Mouse (Mus musculus): ENCODE measurements around the gene Pbxip1.
"Not testable (repeated sequence)": the region's sequence is repeated elsewhere in the genome, so short reads cannot be mapped to it uniquely, and the experiment has no call there.

Pbxip1 gene

DNA sequence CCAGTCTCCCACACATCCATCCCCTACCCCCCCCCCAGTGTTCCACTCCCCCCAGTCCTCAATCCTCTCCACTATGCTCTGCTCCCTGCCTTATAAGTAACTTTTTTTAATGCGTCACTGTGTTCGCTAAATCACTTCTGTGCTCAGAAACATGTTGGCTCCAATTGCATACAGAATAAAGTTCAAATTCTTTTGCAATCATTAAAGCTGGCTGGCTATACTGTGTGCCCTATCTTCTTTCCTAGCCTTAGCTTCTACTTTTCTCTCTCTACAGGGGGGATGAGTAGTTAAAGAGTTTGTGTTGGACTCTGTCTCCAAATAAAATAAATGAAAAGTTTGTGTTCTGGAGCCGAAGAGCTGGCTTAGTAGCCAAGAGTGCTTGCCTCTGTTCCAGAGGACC is 26.8 kb upstream of the Pbxip1 start:
- DNase-seq (ENCODE audit: low read depth, low spot score) = no peak

DNA sequence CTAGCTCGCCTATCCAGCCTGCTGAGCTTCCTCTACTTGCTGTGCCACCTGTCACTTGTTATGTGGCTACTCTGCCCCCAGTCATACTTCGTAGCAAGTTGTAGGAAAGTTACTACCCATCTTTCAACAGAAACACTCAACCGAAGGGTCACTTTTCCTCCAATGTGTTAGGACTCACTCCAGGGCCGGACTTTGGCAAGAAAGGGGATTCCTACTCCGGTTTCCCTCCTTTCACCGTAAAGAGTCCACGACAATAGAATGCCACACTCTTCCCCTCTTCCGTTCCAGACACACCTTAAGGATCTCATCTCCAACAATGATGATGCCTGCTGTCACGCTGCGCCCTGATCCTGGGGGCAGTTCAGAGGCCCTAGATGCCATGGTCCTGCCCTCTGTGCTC is 25.6 kb upstream of the Pbxip1 start:
- no peak for DNase-seq (ENCODE audit: low read depth, low spot score)

DNA sequence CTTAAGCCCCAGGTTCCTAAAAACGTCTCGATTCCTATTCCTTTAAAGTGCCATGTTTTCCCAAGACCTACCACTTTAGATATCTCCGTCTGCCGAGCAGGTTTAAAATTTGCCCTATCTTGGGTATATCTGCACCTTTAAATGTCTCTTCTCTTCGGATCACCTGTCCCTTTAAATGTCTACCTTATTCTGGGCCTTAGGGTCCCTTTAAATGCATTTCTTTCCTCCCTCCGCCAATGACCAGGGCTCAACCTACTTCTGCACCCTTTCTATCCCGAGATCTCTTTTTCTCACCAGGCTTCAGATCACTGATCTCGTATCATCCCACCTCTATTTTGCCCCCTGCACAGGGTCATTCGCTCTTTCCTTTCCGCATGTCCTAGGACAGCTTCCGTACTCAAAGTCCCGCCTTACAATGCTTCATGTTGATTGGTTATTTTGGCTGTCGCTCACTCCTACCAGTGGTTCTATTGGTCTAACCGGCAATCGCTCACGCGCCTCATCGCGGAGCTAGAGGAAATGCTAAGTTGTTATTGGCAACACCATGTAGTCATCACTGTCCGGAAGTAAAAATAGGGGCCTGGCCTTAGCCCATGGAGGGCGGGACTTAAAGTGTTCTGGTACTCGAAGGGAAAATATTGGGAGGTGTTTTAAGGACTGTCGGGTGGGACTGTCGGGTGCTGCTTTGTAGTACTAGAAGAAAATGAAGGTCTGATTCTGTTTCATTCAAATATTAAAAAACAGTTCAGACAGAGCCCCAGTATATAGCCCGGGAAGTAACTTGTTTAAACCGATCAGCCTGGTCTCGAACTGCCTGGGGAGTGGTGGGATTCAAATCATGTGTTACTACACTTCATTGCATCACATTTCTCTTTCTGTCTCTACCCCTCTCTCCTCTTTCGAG is 24.8 kb upstream of the Pbxip1 start, which contains the start of gene Flad1:
TSS of gene Flad1 (minus strand) at position 381 of the 904 bp plus-strand sequence.
- peak; percentile 100 for DNase-seq (ENCODE audit: low read depth, low spot score)

DNA sequence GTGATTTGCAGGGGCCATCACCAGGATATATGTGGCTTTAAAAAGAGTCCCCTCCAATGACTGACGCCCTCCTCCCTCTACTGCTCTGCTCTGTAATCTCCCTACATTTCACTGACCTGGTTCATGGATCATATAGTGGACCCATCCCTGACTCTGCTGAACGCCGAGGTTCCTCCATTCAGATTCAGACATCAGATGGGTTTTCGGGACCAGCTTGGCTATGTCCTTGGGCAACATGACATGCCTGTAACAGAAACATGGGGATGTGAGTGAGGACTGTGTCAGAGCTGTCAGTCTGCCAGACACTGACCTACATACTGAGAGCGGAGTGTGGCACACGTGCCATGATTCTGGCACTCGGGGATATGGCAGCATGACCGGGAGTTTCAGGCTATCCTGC is 20.3 kb upstream of the Pbxip1 start:
- no peak for DNase-seq (ENCODE audit: low read depth, low spot score)

DNA sequence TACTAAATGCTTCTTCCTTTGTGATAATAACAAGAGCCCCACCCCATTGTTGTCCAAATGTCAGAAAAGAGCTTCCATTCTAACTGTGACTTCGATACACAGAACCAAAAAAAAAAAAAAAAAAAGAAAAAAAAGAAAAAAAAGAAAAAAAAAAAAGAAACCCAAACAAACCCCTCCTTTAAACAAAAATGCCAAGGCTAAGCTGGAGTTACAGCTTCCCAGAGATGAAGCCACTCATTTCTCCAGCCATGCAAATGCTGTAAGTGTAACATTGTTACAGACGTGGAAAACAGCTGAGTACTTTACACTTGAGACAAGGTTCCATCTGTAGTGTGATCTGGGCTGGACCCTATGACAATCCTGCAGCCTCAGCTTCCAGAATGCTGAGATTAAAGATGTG is 19.4 kb upstream of the Pbxip1 start:
- DNase-seq (ENCODE audit: low read depth, low spot score) = no peak

DNA sequence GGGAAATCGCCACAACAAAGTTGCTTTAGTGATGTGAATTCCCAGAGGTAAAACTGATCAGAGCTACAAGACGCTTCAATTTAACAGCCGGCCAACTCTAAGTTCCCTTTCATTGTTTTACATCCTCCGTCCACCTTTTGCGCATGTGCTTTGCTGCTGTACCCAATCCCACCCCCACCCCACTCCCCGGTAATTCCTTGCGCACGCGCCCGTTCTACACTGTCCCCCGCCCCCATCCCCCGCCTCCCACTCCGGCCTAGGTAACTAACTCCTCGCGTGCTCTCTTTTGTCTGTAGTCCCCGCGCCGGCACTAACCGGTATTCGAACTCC is 18.7 kb upstream of the Pbxip1 start:
- no peak for DNase-seq (ENCODE audit: low read depth, low spot score)

DNA sequence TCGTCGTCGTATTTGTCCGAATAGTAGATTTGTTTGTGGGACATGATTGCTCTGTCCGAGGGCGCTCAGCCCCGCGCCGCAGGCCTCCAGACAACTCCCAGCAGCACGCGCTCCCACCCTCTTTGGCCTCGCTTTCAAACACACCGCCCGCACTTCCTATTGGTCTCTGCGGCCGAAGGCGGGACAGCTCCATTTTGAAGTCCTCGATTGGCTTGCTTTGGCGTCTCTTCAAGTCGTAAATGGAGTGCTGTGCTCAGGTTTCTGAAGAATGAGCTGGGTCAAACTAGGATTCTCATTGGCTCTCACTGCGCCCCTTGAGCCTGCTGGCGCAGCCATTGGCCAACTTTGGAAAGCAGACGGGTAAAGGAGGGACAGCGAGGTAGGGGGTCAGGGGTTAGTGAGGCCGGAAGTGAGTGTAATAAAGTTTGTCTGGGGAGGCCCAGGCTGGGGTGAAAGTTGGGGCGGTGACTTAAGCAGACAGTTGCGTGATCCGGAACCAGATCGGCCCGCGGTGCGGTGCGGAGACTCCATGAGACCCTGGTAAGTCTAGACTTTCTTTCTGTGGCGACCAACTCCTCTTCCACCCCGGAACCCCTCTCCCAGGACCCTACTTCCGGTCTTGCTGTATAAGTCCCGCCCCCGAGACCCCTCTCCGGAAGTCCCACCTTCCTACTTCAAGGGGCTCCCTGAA is 18.2 kb upstream of the Pbxip1 start, which contains the start of the genes Cks1b and Shc1:
TSS of gene Cks1b (minus strand) at position 214 of the 691 bp plus-strand sequence.
TSS of gene Shc1 (plus strand) at position 274 of the 691 bp plus-strand sequence.
- peak; percentile 100 for DNase-seq (ENCODE audit: low read depth, low spot score)

DNA sequence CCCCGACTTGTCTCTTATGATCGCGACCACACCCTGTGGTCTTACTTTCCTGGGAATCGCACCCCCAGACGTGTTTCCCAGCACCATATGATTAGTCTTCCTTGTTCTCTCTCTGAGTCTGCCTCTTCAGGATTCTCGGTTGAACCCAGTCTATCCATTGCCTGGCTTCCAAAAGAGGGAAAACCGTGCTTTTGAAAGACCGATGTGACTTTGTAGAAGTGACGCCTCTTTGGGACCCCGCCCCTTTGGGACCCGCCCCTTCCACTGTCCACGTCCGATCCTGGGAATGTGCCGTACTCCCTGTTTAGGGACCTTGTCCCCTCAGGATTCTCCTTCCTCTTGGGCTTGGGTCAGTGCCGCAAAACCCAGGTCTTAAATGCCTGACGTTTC is 17.6 kb upstream of the Pbxip1 start:
- peak; percentile 85 for DNase-seq (ENCODE audit: low read depth, low spot score)

DNA sequence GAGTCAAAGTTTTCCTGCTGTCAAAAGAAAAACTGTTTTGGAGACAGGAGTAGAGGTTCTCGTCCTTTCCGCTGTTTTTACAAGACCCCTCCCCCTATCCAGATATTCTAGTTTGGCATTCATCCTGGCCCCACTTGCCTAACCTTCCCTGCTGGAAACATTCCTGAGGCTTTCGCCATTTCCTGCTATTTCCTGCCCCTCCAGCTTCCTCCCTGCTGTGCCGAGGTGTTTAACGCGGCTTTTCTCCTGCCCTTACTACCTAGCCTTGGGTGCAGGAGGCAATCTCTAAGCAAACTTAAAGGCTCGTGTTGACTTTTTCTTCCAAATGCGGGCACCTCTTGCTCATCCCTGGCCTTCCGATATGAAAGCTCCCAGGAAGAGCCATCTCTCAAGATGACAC is 16.9 kb upstream of the Pbxip1 start:
- DNase-seq (ENCODE audit: low read depth, low spot score) = peak; percentile 87

DNA sequence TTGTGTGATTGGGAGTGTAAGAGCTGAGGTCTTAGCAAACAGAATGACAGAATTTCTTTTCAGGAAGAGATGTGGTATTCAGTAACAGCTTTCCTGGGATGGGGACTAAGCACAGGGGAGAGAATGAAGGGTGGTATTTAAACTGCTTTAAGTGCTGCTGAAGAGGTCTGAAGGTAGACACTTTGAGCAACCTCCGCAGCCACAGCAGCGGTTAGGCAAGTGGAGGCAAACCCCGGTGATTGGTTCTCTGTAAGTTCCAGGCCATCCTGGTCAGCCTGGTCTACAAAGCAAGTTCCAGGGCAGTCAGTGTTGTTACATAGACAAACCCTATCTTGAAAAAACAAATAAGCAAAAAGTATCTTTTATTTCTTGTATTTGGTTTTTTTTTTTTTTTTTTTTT is 16.5 kb upstream of the Pbxip1 start:
- no peak for DNase-seq (ENCODE audit: low read depth, low spot score)

DNA sequence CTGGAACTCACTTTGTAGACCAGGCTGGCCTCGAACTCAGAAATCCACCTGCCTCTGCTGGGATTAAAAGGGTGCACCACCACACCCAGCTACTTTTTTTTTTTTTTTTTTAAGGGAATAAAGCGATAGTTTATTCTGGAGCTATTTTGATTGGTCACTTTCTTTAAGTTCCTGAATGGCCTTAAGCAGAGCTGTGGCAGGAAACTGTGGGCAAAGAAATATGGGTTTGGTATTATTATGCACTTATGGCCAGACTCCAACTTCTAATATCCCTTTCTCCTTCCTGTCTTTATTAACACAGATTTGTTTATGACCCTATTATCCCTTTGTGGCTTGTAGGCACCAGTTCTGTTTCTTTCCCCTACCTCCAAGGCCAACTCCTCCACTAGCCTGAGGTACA is 16.1 kb upstream of the Pbxip1 start:
- DNase-seq (ENCODE audit: low read depth, low spot score) = no peak

DNA sequence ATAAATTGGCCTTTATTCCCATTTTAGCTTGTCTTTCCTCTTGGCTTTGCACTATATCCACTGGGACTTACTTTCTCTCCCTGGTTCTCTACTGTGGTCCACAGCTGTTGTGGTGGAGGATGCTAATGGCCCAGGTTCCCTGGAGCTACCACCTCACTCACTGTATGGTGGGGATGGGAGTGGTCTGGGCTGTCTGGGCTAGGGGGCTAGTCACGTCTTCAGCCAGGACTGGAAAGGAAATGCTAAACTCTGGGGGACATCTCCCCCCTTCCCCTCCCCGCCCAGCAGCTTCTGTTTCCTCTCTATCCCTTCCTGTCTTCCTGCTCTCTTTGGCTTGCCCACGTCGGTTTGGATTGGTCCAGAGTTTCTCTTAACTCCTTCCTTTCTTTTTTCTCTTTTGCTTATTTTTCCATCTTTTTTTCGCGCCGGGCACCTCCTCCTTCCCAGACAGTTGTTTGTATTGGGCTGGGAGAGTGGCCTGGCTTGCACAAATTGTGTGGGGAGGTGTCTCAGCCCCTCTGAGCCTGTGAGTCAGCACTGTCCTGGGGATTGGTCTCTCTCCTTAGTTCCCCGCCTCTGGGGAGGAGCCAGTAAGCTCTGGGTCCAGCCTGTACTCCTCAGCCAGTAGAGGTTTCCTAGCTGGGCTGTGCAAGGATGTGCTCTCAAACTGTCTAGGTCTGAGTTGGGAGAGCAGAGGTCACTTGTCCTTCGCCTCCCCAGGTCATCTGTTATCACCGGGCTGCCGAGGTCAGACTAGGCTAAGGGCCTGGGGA is 15.3 kb upstream of the Pbxip1 start:
- DNase-seq (ENCODE audit: low read depth, low spot score) = peak; percentile 86

DNA sequence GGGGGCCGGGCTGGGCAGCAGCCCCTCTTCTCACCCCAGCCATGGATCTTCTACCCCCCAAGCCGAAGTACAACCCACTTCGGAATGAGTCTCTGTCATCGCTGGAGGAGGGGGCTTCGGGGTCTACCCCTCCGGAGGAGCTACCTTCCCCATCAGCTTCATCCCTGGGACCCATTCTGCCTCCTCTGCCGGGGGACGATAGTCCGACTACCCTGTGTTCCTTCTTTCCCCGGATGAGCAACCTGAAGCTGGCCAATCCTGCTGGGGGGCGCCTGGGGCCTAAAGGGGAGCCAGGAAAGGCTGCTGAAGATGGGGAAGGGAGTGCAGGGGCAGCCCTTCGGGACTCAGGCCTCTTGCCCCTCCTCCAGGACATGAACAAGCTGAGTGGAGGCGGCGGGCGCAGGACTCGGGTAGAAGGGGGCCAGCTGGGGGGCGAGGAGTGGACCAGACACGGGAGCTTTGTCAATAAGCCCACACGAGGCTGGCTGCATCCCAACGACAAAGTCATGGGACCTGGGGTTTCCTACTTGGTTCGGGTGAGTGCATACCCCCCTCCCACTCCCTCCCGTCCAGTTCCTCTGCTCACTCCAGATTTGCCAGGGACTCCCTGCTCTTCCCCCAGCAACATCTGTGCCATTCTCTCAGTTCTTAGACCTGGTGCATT is 14.6 kb upstream of the Pbxip1 start:
- DNase-seq (ENCODE audit: low read depth, low spot score) = no peak

DNA sequence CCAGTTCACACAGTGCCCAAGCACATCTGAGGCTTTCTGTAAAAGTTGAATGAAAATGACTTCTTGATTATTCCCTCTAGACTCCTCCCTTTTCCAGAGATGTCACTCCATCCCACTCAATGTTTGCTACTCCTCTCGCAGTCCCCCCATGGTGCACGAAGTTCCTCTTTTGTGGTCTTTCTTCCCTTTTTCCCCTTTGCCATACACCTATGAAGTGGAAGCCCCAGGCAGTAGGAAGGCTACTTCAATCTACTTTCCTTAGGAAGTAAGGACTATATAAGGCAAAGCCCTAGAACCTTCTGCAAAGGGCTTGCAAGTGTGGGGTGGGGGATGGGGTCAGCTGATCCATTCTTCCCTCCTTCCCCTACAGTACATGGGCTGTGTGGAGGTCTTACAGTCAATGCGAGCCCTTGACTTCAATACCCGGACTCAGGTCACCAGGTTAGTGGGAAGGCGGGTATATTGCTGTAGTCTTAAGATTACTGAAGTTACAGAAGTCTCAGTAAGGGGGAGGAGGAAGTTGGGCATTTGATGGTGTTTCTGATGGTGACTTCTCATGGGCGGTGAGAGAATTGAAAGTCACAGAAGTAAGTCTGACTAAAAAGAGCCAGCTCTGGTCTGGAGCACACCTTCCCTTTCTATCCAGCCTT is 13.8 kb upstream of the Pbxip1 start:
- DNase-seq (ENCODE audit: low read depth, low spot score) = no peak

DNA sequence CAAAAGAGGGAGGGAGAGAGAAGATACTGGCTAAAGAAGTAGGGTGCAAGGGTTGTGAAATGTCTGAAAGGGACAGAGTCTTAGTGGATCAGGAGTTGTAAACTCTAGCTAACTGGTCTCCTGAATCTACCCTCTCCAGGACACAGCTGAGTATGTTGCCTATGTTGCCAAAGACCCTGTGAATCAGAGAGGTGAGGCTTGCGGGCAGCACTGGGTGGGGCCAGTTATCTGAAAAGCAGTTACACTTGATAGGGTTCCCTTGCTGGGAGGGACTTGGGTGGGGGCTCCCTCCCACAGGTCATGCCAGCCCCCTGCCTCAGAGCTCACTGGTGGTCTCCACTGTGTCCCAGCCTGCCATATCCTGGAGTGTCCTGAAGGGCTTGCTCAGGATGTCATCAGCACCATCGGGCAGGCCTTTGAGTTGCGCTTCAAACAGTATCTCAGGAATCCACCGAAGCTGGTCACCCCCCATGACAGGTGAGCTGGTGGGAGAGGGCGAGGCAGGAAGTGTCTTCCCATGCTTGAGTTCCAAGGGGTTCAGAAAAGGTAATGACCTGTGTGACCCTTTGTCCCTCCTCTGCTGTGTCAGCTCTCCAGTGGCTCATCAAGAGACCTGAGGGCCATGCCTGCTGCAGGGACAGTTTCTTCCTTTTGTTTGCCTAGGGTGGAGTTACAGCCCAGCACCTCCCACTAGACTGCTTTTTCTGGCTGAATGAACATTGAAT is 11.9 kb upstream of the Pbxip1 start:
- no peak for DNase-seq (ENCODE audit: low read depth, low spot score)

DNA sequence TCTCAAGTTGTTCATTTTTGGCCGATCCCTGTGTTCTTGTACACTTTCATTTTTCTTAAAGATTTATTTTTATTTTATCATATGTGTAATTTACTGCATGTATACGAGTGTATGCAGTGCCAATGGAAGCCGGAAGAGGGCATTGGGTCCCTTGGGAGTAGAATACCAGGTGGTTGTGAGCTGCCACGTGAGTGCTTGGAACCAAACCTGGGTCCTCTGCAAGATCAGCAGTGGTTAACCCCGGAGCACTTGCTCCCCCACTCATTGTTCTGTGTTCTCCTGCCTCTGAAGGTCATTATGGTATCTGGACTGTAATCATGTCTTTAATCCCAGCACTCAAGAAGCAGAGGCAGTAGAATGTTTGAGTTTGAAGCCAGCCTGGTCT is 11.4 kb upstream of the Pbxip1 start:
- DNase-seq (ENCODE audit: low read depth, low spot score) = peak; percentile 50

DNA sequence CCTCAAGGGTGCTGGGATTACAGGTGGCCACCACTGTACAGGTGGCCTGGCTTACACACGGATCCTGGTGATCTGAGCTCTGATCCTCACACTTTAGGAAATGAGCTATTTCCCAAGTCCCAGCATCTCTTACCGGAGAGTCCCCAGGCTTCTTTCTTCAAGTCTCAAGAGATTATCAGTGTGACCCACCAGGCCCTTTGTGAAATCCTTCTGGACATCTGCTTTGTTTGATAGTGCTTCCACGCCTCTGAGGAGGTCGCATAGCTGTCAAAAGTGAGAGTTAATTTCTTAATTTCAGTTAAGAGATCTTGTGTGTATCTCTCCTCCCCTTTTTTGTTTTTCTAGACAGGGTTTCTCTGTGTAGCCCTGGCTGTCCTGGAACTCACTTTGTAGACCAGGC is 10.6 kb upstream of the Pbxip1 start:
- no peak for DNase-seq (ENCODE audit: low read depth, low spot score)

DNA sequence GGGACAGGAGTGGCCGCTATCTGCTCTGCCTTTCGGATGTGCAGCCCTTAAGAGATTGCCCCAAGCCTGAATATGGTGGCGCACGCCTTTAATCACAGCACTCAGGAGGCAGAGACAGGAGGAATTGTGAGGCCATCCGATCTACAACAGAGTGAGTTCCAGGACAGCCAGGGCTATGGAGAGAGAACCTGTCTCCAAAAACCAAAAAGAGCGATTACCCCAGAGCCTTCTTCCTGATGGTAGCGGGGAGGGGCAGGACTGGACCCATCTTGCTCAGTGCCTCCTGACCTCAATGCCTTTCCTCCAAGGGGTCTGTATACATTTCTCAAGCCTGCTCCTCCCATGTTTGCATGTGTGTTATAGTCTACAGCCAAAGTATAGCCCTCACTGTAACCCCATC is 7.5 kb upstream of the Pbxip1 start:
- DNase-seq (ENCODE audit: low read depth, low spot score) = not testable (repeated sequence)

DNA sequence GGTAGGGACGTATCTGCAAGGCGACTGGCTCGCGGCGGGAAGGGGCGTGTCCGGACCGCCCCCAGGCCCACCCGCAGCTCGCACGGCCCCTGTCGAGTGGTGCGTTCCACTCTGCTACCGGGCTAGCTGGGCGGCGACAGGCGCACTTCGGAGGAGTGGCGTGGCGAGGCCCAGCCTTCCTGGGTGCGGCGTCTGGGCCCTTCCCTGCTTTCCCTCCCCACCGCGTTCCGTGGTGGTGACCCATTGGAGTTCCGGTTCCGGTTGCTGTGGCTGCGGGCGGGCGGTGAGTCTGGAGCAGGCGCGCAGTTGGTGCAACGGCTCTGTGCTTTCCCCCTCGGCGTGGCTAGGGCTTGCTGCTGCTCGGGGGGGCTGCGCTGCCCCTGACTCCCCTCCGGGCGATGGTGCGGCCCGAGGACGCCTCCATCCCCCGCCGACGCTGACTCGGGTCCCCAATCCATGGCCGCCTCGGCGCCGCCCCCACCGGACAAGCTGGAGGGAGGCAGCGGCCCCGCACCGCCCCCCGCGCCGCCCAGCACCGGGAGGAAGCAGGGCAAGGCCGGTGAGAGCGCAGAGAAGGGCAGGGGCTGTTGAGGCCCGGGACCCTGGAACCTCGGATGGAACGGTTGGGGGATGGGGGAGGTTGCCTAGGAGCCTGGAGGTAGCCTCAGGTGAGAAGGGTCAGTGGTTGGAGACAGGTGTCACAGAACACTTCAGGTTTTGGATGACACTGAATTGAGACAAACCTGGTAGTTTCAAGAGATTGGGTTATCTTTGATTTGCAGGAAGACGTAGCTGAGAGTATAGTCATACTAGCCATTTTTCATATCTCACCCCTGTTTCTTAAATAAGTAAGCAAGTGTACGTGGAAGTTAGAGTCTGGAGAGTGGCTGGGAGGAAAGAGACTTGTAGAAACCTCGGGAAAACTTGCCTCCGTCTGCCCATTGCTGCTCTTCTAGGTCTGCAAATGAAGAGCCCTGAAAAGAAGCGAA is 6.0 kb upstream of the Pbxip1 start, which contains the start of gene Pygo2:
TSS of gene Pygo2 (plus strand) at position 44 of the 989 bp plus-strand sequence.
- DNase-seq (ENCODE audit: low read depth, low spot score) = peak; percentile 97

All from ES-CJ7 (cell line).